Mouse (Mus musculus): ENCODE measurements around the gene Gm49342. TPM values are rescaled to one million over a fixed set of nuclear protein-coding genes. Genes with fewer than 3 reads are reported as not detected.
A peak's percentile ranks its signal among the peaks of the same experiment; 100 is the strongest.
"Not testable (repeated sequence)": the region's sequence is repeated elsewhere in the genome, so short reads cannot be mapped to it uniquely, and the experiment has no call there.

The Gm49342 gene
- 0.47 and 16.3 TPM in 2 replicates for total RNA-seq (2014; rRNA removed)
- polyA plus RNA-seq (2015; fragmentation: Nextera tagmentation; extraction: Ambion mirVana), result not detected in 2 replicates

- Histone ChIP-seq H3K27me3 (ENCODE audit: insufficient read depth, low read length) (no peaks in the 10 kb centered on the region), H3K27ac (peak within 1 kb of the TSS; percentile 86), H3K9ac (replicated peaks; ENCODE audit: low read length) (peak within 1 kb of the TSS; percentile 47; the same call in 1 of the 2 replicates), H3K4me3 (ENCODE audit: low read length) (peak within 1 kb of the TSS; percentile 48), H3K9me3 (ENCODE audit: low read length) (no peaks in the 10 kb centered on the region), H3K4me1 (ENCODE audit: insufficient read depth, low read length) (no peaks in the 10 kb centered on the region), H3K4me2 (ENCODE audit: low read depth, low read length) (peak within 1 kb of the TSS; percentile 64), H3K36me3 (ENCODE audit: insufficient read depth, low read length) (no peaks in the 10 kb centered on the region)
- WGBS, result 16% methylated on average over 31 of the region's 31 CpGs
- ATAC-seq (peak; percentile 98), DNase-seq (ENCODE audit: low spot score) (peak; percentile 92)
- TF ChIP-seq CTCF (IDR thresholded peaks at IDR 0.05; ENCODE audit: low read depth), result peak; percentile 57
These were observed at the start of gene Gm49342 for GRCm38 (mm10) chr14:50943932-50944667. Gene Gm49342, plus strand, starts transcription at chr14:50944517.

- no peak for TF ChIP-seq CTCF (IDR thresholded peaks at IDR 0.05; ENCODE audit: low read depth)
- H3K27ac ChIP-seq, result no peak overlapping the region
- peak overlapping the region; percentile 86; the same call in 1 of the 2 replicates for H3K4me2 ChIP-seq (ENCODE audit: low read depth, low read length)
- H3K9me3 ChIP-seq (ENCODE audit: low read length), result no peaks in the 10 kb centered on the region
- H3K27me3 ChIP-seq (ENCODE audit: insufficient read depth, low read length), result no peaks in the 10 kb centered on the region
- no peak for ATAC-seq
- no peak overlapping the region for H3K4me3 ChIP-seq (ENCODE audit: low read length)
- no peak overlapping the region for H3K9ac ChIP-seq (replicated peaks; ENCODE audit: low read length)
- no peaks in the 10 kb centered on the region for H3K36me3 ChIP-seq (ENCODE audit: insufficient read depth, low read length)
- no peak for DNase-seq (ENCODE audit: low spot score)
- peaks cover 11% of the 10 kb centered on the region for H3K4me1 ChIP-seq (ENCODE audit: insufficient read depth, low read length)
These were observed 48.9 kb upstream of the Gm49342 start for GRCm38 (mm10) chr14:50895407-50895806.

GRCm38 (mm10) chr14:50895985-50896746 lies 48.2 kb upstream of the Gm49342 start:
- ATAC-seq, result peak; percentile 41
- Histone ChIP-seq H3K4me1 (ENCODE audit: insufficient read depth, low read length) (peaks cover 11% of the 10 kb centered on the region), H3K36me3 (ENCODE audit: insufficient read depth, low read length) (no peaks in the 10 kb centered on the region), H3K4me3 (ENCODE audit: low read length) (peak overlapping the region; percentile 46), H3K9me3 (ENCODE audit: low read length) (no peaks in the 10 kb centered on the region), H3K4me2 (ENCODE audit: low read depth, low read length) (peak overlapping the region; percentile 86), H3K27ac (peak overlapping the region; percentile 55), H3K9ac (replicated peaks; ENCODE audit: low read length) (peak overlapping the region; percentile 65), H3K27me3 (ENCODE audit: insufficient read depth, low read length) (no peaks in the 10 kb centered on the region)
- WGBS, result 10% methylated on average over 19 of the region's 19 CpGs
- DNase-seq (ENCODE audit: low spot score), result peak; percentile 69
- TF ChIP-seq CTCF (IDR thresholded peaks at IDR 0.05; ENCODE audit: low read depth), result no peak

- DNase-seq (ENCODE audit: low spot score) (peak; percentile 32), ATAC-seq (peak; percentile 71)
- Histone ChIP-seq H3K27ac (peak overlapping the region; percentile 55), H3K4me3 (ENCODE audit: low read length) (peak overlapping the region; percentile 46), H3K4me1 (ENCODE audit: insufficient read depth, low read length) (peaks cover 11% of the 10 kb centered on the region), H3K9me3 (ENCODE audit: low read length) (no peaks in the 10 kb centered on the region), H3K4me2 (ENCODE audit: low read depth, low read length) (peak overlapping the region; percentile 86), H3K36me3 (ENCODE audit: insufficient read depth, low read length) (no peaks in the 10 kb centered on the region), H3K27me3 (ENCODE audit: insufficient read depth, low read length) (no peaks in the 10 kb centered on the region), H3K9ac (replicated peaks; ENCODE audit: low read length) (peak overlapping the region; percentile 65)
- no peak for TF ChIP-seq CTCF (IDR thresholded peaks at IDR 0.05; ENCODE audit: low read depth)
- 14% methylated on average over 23 of the region's 23 CpGs for WGBS
These were observed 47.5 kb upstream of the Gm49342 start for GRCm38 (mm10) chr14:50896747-50897373.

DNA sequence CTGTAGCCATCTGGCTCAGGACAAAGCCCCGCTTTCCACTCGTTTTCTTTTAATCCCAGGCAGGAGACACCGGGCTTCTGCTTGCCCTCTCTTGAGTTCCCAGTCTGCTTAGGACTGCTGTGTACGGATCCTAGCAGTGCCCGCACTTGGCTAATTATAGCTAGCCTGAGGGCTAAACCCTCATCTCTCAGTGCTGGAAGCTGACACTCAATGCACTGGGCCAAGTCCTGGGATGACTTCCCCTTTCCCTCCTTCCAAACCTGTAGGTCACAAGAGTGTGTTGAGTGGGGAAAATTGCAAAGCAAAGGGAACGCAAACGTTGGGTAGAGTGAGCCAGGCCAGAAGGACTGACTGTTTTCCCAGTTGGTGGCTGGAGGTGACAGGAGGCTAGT lies 46.9 kb upstream of the Gm49342 start, which contains the start of gene Klhl33:
Klhl33 (minus strand) TSS at position 134 of the 392 bp plus-strand sequence.
- no peak for TF ChIP-seq CTCF (IDR thresholded peaks at IDR 0.05; ENCODE audit: low read depth)
- WGBS, result 48% methylated on average over 7 of the region's 7 CpGs
- Histone ChIP-seq H3K4me1 (ENCODE audit: insufficient read depth, low read length) (peaks cover 11% of the 10 kb centered on the region), H3K4me2 (ENCODE audit: low read depth, low read length) (peak within 1 kb of the TSS; percentile 86), H3K27ac (peak within 1 kb of the TSS; percentile 55), H3K9me3 (ENCODE audit: low read length) (no peaks in the 10 kb centered on the region), H3K36me3 (ENCODE audit: insufficient read depth, low read length) (no peaks in the 10 kb centered on the region), H3K27me3 (ENCODE audit: insufficient read depth, low read length) (no peaks in the 10 kb centered on the region), H3K9ac (replicated peaks; ENCODE audit: low read length) (peak within 1 kb of the TSS; percentile 65), H3K4me3 (ENCODE audit: low read length) (peak within 1 kb of the TSS; percentile 46)
- no peak for DNase-seq (ENCODE audit: low spot score)
- no peak for ATAC-seq

- ATAC-seq; H3K4me2 ChIP-seq (ENCODE audit: low read depth, low read length): not testable (repeated sequence)
- 91% methylated on average over 2 of the region's 2 CpGs for WGBS
These were observed 46.3 kb upstream of the Gm49342 start for GRCm38 (mm10) chr14:50897992-50898391.

More at GRCm38 (mm10) chr14:50897992-50898391, 46.3 kb upstream of the Gm49342 start:
- H3K9ac ChIP-seq (replicated peaks; ENCODE audit: low read length); DNase-seq (ENCODE audit: low spot score); H3K36me3 ChIP-seq (ENCODE audit: insufficient read depth, low read length); H3K27me3 ChIP-seq (ENCODE audit: insufficient read depth, low read length); H3K27ac ChIP-seq; H3K4me3 ChIP-seq (ENCODE audit: low read length); H3K9me3 ChIP-seq (ENCODE audit: low read length): not testable (repeated sequence)
- peaks cover 11% of the 10 kb centered on the region for H3K4me1 ChIP-seq (ENCODE audit: insufficient read depth, low read length)

Measured in hindbrain, postnatal 0 days (tissue).